Mouse (Mus musculus) MN1 (cell line): Measurements from ENCODE around the gene Plin5.

Experiments used
- DNase-seq: peaks from one replicate; pipeline ENCODE4 v3.0.0-alpha.2; 2016; ENCODE audit warnings: low spot score

The Plin5 gene

GRCm38 (mm10) chr17:56133457-56134363 lies 16.3 kb upstream of the Plin5 start:
- peak; percentile 74 for DNase-seq

- DNase-seq: peak; percentile 70
These were observed 15.3 kb upstream of the Plin5 start for GRCm38 (mm10) chr17:56132661-56133060.

- peak; percentile 69 for DNase-seq
These were observed 14.4 kb upstream of the Plin5 start for GRCm38 (mm10) chr17:56131814-56132213.

- DNase-seq: no peak
These were observed 13.7 kb upstream of the Plin5 start for GRCm38 (mm10) chr17:56131136-56131535.

- DNase-seq: no peak
These were observed 10.8 kb upstream of the Plin5 start for GRCm38 (mm10) chr17:56128246-56128645.

GRCm38 (mm10) chr17:56126175-56126574 lies 8.8 kb upstream of the Plin5 start:
- no peak for DNase-seq

- DNase-seq: no peak
These were observed 7.9 kb upstream of the Plin5 start for GRCm38 (mm10) chr17:56125276-56125630.

GRCm38 (mm10) chr17:56124377-56125275 lies 7.2 kb upstream of the Plin5 start:
- DNase-seq: peak; percentile 56

GRCm38 (mm10) chr17:56123681-56124340 lies 6.4 kb upstream of the Plin5 start:
- DNase-seq: no peak

GRCm38 (mm10) chr17:56123161-56123560 lies 5.8 kb upstream of the Plin5 start:
- DNase-seq: no peak

- DNase-seq: no peak
These were observed 4.4 kb upstream of the Plin5 start, which contains the start of gene Lrg1 for GRCm38 (mm10) chr17:56121826-56122225. Lrg1 (minus strand) TSS chr17:56122001.

- DNase-seq: peak; percentile 60
These were observed 2.8 kb upstream of the Plin5 start for GRCm38 (mm10) chr17:56119981-56120880.

- peak; percentile 39 for DNase-seq
These were observed 2.0 kb upstream of the Plin5 start for GRCm38 (mm10) chr17:56119431-56119830.

- no peak for DNase-seq
These were observed 1.2 kb downstream of the Plin5 start for GRCm38 (mm10) chr17:56116193-56116592.

GRCm38 (mm10) chr17:56112743-56113142 lies 4.7 kb downstream of the Plin5 start:
- DNase-seq: no peak

- peak; percentile 84 for DNase-seq
These were observed 5.5 kb downstream of the Plin5 start for GRCm38 (mm10) chr17:56111864-56112263.

- DNase-seq: no peak
These were observed 6.4 kb downstream of the Plin5 start for GRCm38 (mm10) chr17:56111021-56111420.

GRCm38 (mm10) chr17:56110571-56110970 lies 6.8 kb downstream of the Plin5 start:
- peak; percentile 50 for DNase-seq

GRCm38 (mm10) chr17:56109219-56110051 lies 8.0 kb downstream of the Plin5 start, which contains the start of gene Plin4:
Plin4 (minus strand) TSS chr17:56109803.
- peak; percentile 55 for DNase-seq
